Mouse (Mus musculus): ENCODE results near the gene Psen2. TPM values are rescaled to one million over a fixed set of nuclear protein-coding genes. Genes with fewer than 3 reads are reported as not detected.

The Psen2 gene
- polyA plus RNA-seq, 1 experiment: not detected

GRCm38 (mm10) chr1:180265399-180265798, 2.2 kb upstream of the Psen2 start:
- 21% methylated on average over 7 of the region's 7 CpGs for WGBS
- TF ChIP-seq CTCF (IDR thresholded peaks at IDR 0.05; ENCODE audit: insufficient read depth, low read depth, low read length) (no peak), POLR2A (IDR thresholded peaks at IDR 0.05; ENCODE audit: insufficient read depth, low read depth, low read length) (no peak)
- no peak overlapping the region for H3K4me3 ChIP-seq (ENCODE audit: insufficient read depth, low read depth, low read length)
- H3K4me1 ChIP-seq (ENCODE audit: control insufficient read depth, insufficient read depth, low read length): no peaks in the 10 kb centered on the region
- no peak overlapping the region for H3K27ac ChIP-seq (ENCODE audit: insufficient read depth, low read depth, low read length)

- TF ChIP-seq CTCF (IDR thresholded peaks at IDR 0.05; ENCODE audit: insufficient read depth, low read depth, low read length): no peak
- no peak for TF ChIP-seq POLR2A (IDR thresholded peaks at IDR 0.05; ENCODE audit: insufficient read depth, low read depth, low read length)
- Histone ChIP-seq H3K4me1 (ENCODE audit: control insufficient read depth, insufficient read depth, low read length) (no peaks in the 10 kb centered on the region), H3K4me3 (ENCODE audit: insufficient read depth, low read depth, low read length) (no peak overlapping the region), H3K27ac (ENCODE audit: insufficient read depth, low read depth, low read length) (no peak overlapping the region)
- 68% methylated on average over 10 of the region's 10 CpGs for WGBS
Measured at GRCm38 (mm10) chr1:180264851-180265250, 1.6 kb upstream of the Psen2 start.

GRCm38 (mm10) chr1:180264389-180264788, 1.2 kb upstream of the Psen2 start:
- Histone ChIP-seq H3K4me1 (ENCODE audit: control insufficient read depth, insufficient read depth, low read length) (no peaks in the 10 kb centered on the region), H3K4me3 (ENCODE audit: insufficient read depth, low read depth, low read length) (no peak overlapping the region), H3K27ac (ENCODE audit: insufficient read depth, low read depth, low read length) (no peak overlapping the region)
- WGBS: 92% methylated on average over 6 of the region's 6 CpGs
- TF ChIP-seq POLR2A (IDR thresholded peaks at IDR 0.05; ENCODE audit: insufficient read depth, low read depth, low read length): no peak
- TF ChIP-seq CTCF (IDR thresholded peaks at IDR 0.05; ENCODE audit: insufficient read depth, low read depth, low read length): no peak

GRCm38 (mm10) chr1:180261857-180262570, 1.2 kb downstream of the Psen2 start:
- WGBS: 84% methylated on average over 8 of the region's 8 CpGs
- no peak overlapping the region for H3K27ac ChIP-seq (ENCODE audit: insufficient read depth, low read depth, low read length)
- H3K4me3 ChIP-seq (ENCODE audit: insufficient read depth, low read depth, low read length): no peak overlapping the region
- H3K4me1 ChIP-seq (ENCODE audit: control insufficient read depth, insufficient read depth, low read length): no peaks in the 10 kb centered on the region
- TF ChIP-seq POLR2A (IDR thresholded peaks at IDR 0.05; ENCODE audit: insufficient read depth, low read depth, low read length) (no peak), CTCF (IDR thresholded peaks at IDR 0.05; ENCODE audit: insufficient read depth, low read depth, low read length) (no peak)

- Histone ChIP-seq H3K27ac (ENCODE audit: insufficient read depth, low read depth, low read length) (no peak overlapping the region), H3K4me1 (ENCODE audit: control insufficient read depth, insufficient read depth, low read length) (no peaks in the 10 kb centered on the region), H3K4me3 (ENCODE audit: insufficient read depth, low read depth, low read length) (no peak overlapping the region)
- whole genome bisulfite sequencing: 96% methylated on average over 3 of the region's 3 CpGs
- TF ChIP-seq CTCF (IDR thresholded peaks at IDR 0.05; ENCODE audit: insufficient read depth, low read depth, low read length) (no peak), POLR2A (IDR thresholded peaks at IDR 0.05; ENCODE audit: insufficient read depth, low read depth, low read length) (no peak)
Measured at GRCm38 (mm10) chr1:180261415-180261814, 1.8 kb downstream of the Psen2 start.

GRCm38 (mm10) chr1:180260886-180261285, 2.4 kb downstream of the Psen2 start:
- no peak overlapping the region for H3K4me3 ChIP-seq (ENCODE audit: insufficient read depth, low read depth, low read length)
- no peak overlapping the region for H3K27ac ChIP-seq (ENCODE audit: insufficient read depth, low read depth, low read length)
- 84% methylated on average over 2 of the region's 2 CpGs for WGBS
- H3K4me1 ChIP-seq (ENCODE audit: control insufficient read depth, insufficient read depth, low read length): peaks cover under 1% of the 10 kb centered on the region; the same call in 1 of the 2 replicates
- TF ChIP-seq CTCF (IDR thresholded peaks at IDR 0.05; ENCODE audit: insufficient read depth, low read depth, low read length) (no peak), POLR2A (IDR thresholded peaks at IDR 0.05; ENCODE audit: insufficient read depth, low read depth, low read length) (no peak)

GRCm38 (mm10) chr1:180259753-180260152, 3.5 kb downstream of the Psen2 start:
- H3K4me1 ChIP-seq (ENCODE audit: control insufficient read depth, insufficient read depth, low read length): peaks cover 6% of the 10 kb centered on the region
- no peak overlapping the region for H3K27ac ChIP-seq (ENCODE audit: insufficient read depth, low read depth, low read length)
- H3K4me3 ChIP-seq (ENCODE audit: insufficient read depth, low read depth, low read length): no peak overlapping the region
- TF ChIP-seq POLR2A (IDR thresholded peaks at IDR 0.05; ENCODE audit: insufficient read depth, low read depth, low read length) (no peak), CTCF (IDR thresholded peaks at IDR 0.05; ENCODE audit: insufficient read depth, low read depth, low read length) (no peak)
- 88% methylated on average over 2 of the region's 2 CpGs for WGBS

GRCm38 (mm10) chr1:180257446-180257845, 5.8 kb downstream of the Psen2 start:
- H3K4me1 ChIP-seq (ENCODE audit: control insufficient read depth, insufficient read depth, low read length): peaks cover 10% of the 10 kb centered on the region
- 92% methylated on average over 6 of the region's 6 CpGs for WGBS
- H3K27ac ChIP-seq (ENCODE audit: insufficient read depth, low read depth, low read length): no peak overlapping the region
- TF ChIP-seq CTCF (IDR thresholded peaks at IDR 0.05; ENCODE audit: insufficient read depth, low read depth, low read length): no peak
- TF ChIP-seq POLR2A (IDR thresholded peaks at IDR 0.05; ENCODE audit: insufficient read depth, low read depth, low read length): no peak
- no peak overlapping the region for H3K4me3 ChIP-seq (ENCODE audit: insufficient read depth, low read depth, low read length)

GRCm38 (mm10) chr1:180256866-180257265, 6.4 kb downstream of the Psen2 start:
- WGBS: 65% methylated on average over 4 of the region's 4 CpGs
- Histone ChIP-seq H3K27ac (ENCODE audit: insufficient read depth, low read depth, low read length) (no peak overlapping the region), H3K4me1 (ENCODE audit: control insufficient read depth, insufficient read depth, low read length) (peaks cover 10% of the 10 kb centered on the region)

More at GRCm38 (mm10) chr1:180256866-180257265, 6.4 kb downstream of the Psen2 start:
- no peak for TF ChIP-seq CTCF (IDR thresholded peaks at IDR 0.05; ENCODE audit: insufficient read depth, low read depth, low read length)
- TF ChIP-seq POLR2A (IDR thresholded peaks at IDR 0.05; ENCODE audit: insufficient read depth, low read depth, low read length): no peak
- no peak overlapping the region for H3K4me3 ChIP-seq (ENCODE audit: insufficient read depth, low read depth, low read length)

Measured in olfactory bulb, adult 2 months (tissue).